Mouse (Mus musculus): Measurements from ENCODE around the gene Brca2.
"Not testable (repeated sequence)": the region's sequence is repeated elsewhere in the genome, so short reads cannot be mapped to it uniquely, and the experiment has no call there.

Brca2 gene

DNA sequence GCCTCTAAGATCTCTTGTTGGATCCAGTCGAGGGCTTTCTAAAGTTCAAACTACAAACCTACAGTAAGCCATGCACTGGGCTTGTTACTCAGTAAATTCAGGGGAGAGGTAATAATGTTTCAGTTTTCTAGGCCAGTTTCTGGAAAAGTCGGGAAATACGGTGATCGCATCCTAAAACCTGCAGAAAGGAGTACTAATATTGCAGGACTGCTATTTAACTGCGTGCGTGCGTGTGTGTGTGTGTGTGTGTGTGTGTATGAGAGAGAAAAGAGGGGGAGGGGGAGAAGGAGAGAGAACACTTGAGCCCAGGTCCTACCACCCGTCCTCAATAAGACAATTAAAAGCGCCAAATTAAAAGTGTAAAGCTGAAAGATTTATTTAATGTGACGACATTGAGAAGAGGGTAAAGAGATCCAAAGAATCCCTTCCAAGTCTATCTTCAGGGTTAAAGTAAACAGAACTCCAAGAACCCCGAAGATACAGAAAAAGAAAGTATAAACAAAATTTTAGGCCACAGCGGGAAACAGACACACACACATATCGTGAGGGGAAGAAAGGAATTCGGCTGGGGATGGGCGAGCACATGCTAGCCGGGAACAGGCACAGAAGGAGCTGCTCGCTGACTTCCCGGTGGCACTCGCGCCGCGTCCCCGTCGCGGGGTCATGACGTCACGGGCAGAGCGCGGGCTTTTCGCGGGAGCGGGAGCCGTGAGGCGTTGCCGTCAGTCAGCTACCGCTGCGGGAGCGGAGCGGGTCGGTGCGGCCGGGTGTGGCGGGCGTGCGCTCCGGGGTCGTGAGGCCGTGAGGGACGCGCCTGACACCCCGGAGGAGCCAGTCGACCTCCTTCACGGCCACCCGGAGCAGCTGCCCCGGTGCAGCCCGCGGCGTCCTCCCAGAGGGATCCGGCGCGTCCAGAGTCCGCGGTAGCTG is at the start of gene Brca2:
TSS of gene Brca2 (plus strand) at position 694 of the 930 bp plus-strand sequence.
- peaks cover 12% of the 10 kb centered on the region for H3K36me3 ChIP-seq (ENCODE audit: insufficient read depth, low read length)
- TF ChIP-seq POU5F1 (IDR thresholded peaks at IDR 0.05; ENCODE audit: borderline replicate concordance, low read length) = no peak
- TF ChIP-seq NANOG (IDR thresholded peaks at IDR 0.05; ENCODE audit: borderline replicate concordance, low read length) = no peak
- TF ChIP-seq CTCF (conservative IDR thresholded peaks at IDR 0.05; ENCODE audit: low read length) = no peak
- H3K4me1 ChIP-seq (replicated peaks; ENCODE audit: low read depth, low read length) = peaks cover 41% of the 10 kb centered on the region
- H3K4me3 ChIP-seq (replicated peaks; ENCODE audit: low read length) = peak within 1 kb of the TSS; percentile 91
- H3K27me3 ChIP-seq (ENCODE audit: insufficient read depth, low read length) = peaks cover 8% of the 10 kb centered on the region
- H3K9me3 ChIP-seq (ENCODE audit: low read length) = no peaks in the 10 kb centered on the region

DNA sequence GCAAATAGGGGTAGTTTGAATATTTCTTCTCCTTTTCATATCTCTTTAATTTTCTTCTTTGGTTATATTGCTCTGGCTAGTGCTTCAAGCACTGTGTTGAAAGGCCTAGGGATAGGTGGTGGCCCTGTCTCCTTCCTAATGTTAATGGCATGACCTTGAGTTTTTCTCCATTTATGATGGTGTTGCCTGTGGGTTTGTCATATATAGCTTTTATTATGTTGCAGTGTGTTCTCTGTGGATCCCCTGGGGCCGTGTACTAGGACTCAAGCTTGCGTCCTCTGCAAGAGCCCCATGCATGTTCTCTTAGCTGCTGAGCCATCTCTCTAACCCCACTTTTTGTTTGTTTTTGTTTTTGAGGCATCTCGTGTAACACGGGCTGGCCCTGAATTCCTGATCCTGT is 45.1 kb upstream of the Brca2 start:
- Histone ChIP-seq H3K4me3 (replicated peaks; ENCODE audit: low read length) (no peak overlapping the region), H3K9me3 (ENCODE audit: low read length) (no peaks in the 10 kb centered on the region), H3K36me3 (ENCODE audit: insufficient read depth, low read length) (peaks cover 25% of the 10 kb centered on the region), H3K27me3 (ENCODE audit: insufficient read depth, low read length) (no peaks in the 10 kb centered on the region), H3K4me1 (replicated peaks; ENCODE audit: low read depth, low read length) (no peaks in the 10 kb centered on the region)
- TF ChIP-seq POU5F1 (IDR thresholded peaks at IDR 0.05; ENCODE audit: borderline replicate concordance, low read length) = no peak
- no peak for TF ChIP-seq NANOG (IDR thresholded peaks at IDR 0.05; ENCODE audit: borderline replicate concordance, low read length)
- TF ChIP-seq CTCF (conservative IDR thresholded peaks at IDR 0.05; ENCODE audit: low read length) = no peak

DNA sequence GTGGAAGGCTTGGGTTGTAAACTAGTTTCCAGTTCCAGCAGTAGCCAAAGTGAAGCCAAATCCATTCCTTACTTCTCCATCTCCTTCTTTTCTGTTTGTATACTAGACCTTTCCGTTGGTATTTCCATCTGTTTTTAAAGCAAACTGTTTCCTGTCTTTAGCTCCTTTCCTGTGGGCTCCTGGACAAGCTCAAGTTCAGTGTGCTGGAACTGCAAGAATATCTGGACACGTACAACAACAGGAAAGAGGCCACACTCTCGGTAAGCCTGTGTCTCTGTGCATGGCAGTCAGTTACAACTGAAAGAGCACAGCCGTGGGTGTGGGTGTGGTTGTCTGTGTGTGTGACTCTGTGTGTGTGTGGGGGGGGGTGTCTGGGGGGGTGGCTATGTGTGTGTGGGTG is 43.8 kb upstream of the Brca2 start:
- no peak overlapping the region for H3K4me3 ChIP-seq (replicated peaks; ENCODE audit: low read length)
- no peaks in the 10 kb centered on the region for H3K4me1 ChIP-seq (replicated peaks; ENCODE audit: low read depth, low read length)
- no peaks in the 10 kb centered on the region for H3K9me3 ChIP-seq (ENCODE audit: low read length)
- H3K27me3 ChIP-seq (ENCODE audit: insufficient read depth, low read length) = no peaks in the 10 kb centered on the region
- TF ChIP-seq POU5F1 (IDR thresholded peaks at IDR 0.05; ENCODE audit: borderline replicate concordance, low read length) (no peak), NANOG (IDR thresholded peaks at IDR 0.05; ENCODE audit: borderline replicate concordance, low read length) (no peak), CTCF (conservative IDR thresholded peaks at IDR 0.05; ENCODE audit: low read length) (no peak)
- peaks cover 24% of the 10 kb centered on the region for H3K36me3 ChIP-seq (ENCODE audit: insufficient read depth, low read length)

DNA sequence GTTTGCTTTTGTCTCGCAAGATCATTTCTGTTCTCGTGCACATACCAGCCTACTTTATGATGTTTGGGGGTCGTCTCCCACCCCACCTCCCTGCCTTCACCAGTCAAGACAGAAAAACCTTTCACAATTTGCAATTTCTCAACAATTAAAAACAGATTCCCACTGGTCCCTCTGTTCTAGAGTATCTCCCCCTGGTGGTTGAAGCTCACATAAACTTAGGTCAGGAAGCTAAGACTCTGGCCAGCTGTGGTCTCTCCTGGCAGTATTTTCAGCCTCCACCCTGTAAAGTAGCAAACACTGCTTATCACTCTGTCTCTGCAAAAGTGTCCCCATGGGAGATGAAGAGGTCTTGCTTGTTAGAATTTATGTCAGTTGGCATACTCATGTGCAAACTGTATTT is 37.2 kb upstream of the Brca2 start:
- peak; percentile 70 for TF ChIP-seq CTCF (conservative IDR thresholded peaks at IDR 0.05; ENCODE audit: low read length)
- TF ChIP-seq POU5F1 (IDR thresholded peaks at IDR 0.05; ENCODE audit: borderline replicate concordance, low read length) = no peak
- H3K27me3 ChIP-seq (ENCODE audit: insufficient read depth, low read length) = no peaks in the 10 kb centered on the region

DNA sequence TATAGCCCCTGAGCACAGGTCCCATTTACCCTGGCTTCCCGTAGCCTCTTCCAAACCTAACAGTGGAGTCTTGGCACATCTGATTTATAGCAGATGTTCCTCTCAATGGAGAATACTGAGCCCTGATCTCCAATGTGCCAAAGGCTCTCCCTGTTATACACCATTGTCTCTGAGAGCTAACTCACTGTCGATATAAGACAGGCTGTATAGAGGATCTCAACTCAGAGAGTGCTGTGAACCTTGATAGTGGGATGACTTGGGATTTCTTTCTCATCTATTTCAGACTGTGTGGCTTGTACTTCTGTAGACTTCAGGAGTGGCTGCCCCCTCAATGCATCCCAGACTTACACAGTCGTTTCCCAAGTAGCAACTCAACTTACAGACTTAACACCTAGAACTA is 32.1 kb upstream of the Brca2 start:
- peaks cover 4% of the 10 kb centered on the region; the same call in 1 of the 2 replicates for H3K4me1 ChIP-seq (replicated peaks; ENCODE audit: low read depth, low read length)
- TF ChIP-seq CTCF (conservative IDR thresholded peaks at IDR 0.05; ENCODE audit: low read length) (no peak), NANOG (IDR thresholded peaks at IDR 0.05; ENCODE audit: borderline replicate concordance, low read length) (no peak), POU5F1 (IDR thresholded peaks at IDR 0.05; ENCODE audit: borderline replicate concordance, low read length) (no peak)
- H3K27me3 ChIP-seq (ENCODE audit: insufficient read depth, low read length) = no peaks in the 10 kb centered on the region
- no peaks in the 10 kb centered on the region for H3K36me3 ChIP-seq (ENCODE audit: insufficient read depth, low read length)
- no peak overlapping the region for H3K4me3 ChIP-seq (replicated peaks; ENCODE audit: low read length)
- no peaks in the 10 kb centered on the region for H3K9me3 ChIP-seq (ENCODE audit: low read length)

More for the DNA sequence above, 37.2 kb upstream of the Brca2 start:
- H3K4me3 ChIP-seq (replicated peaks; ENCODE audit: low read length) = no peak overlapping the region
- H3K4me1 ChIP-seq (replicated peaks; ENCODE audit: low read depth, low read length) = no peaks in the 10 kb centered on the region
- H3K36me3 ChIP-seq (ENCODE audit: insufficient read depth, low read length) = peaks cover 14% of the 10 kb centered on the region
- H3K9me3 ChIP-seq (ENCODE audit: low read length) = no peaks in the 10 kb centered on the region

DNA sequence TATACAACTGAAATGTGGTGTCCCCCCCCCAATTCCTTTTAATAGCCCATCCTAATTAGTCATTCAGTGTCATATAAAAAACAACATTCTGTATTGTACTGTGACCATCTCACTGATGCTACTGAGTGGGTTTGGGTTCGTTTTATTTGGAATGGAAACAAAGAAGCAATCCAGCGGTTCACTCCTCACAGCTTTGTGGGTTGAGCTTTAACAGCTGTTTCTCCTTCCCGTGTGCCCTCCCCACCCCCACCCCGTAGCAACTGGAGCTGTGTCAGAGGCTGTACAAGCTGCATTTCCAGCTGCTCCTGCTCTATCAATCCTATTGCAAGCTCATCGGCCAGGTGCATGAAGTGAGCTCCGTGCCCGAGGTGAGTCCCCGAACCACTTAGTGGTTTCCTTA is 31.6 kb upstream of the Brca2 start:
- no peak for TF ChIP-seq POU5F1 (IDR thresholded peaks at IDR 0.05; ENCODE audit: borderline replicate concordance, low read length)
- no peak for TF ChIP-seq CTCF (conservative IDR thresholded peaks at IDR 0.05; ENCODE audit: low read length)
- no peak for TF ChIP-seq NANOG (IDR thresholded peaks at IDR 0.05; ENCODE audit: borderline replicate concordance, low read length)
- Histone ChIP-seq H3K9me3 (ENCODE audit: low read length) (no peaks in the 10 kb centered on the region), H3K36me3 (ENCODE audit: insufficient read depth, low read length) (no peaks in the 10 kb centered on the region), H3K4me3 (replicated peaks; ENCODE audit: low read length) (peak overlapping the region; percentile 53), H3K27me3 (ENCODE audit: insufficient read depth, low read length) (no peaks in the 10 kb centered on the region), H3K4me1 (replicated peaks; ENCODE audit: low read depth, low read length) (peaks cover 8% of the 10 kb centered on the region)

DNA sequence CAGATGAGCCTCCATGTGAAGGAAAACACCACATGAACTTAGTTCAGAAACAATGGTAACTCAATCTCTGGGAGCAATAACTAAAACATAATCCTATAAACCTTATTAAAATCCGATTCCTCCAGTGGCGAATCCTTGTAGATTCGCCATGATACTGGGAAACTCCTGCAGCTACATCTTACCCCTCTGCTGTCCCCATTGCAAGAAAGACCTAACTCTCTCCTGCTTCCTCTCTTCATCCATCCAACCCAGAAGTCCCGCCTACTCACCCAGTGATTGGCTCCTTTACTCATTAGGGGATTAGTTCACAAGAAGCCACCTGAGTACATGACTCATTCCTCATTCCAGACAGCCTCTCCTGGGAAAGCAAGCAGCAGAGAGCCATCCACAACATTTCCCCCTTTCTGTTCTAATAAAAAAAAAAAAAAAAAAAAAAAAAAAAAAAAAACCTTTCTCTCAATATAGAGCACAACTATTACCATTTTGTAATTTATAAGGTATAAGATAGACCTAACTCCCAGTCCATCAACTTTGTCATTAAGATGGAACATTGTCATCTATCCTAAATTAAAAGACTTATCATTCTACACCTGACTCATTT is 30.8 kb upstream of the Brca2 start:
- H3K27me3 ChIP-seq (ENCODE audit: insufficient read depth, low read length); H3K4me1 ChIP-seq (replicated peaks; ENCODE audit: low read depth, low read length); H3K9me3 ChIP-seq (ENCODE audit: low read length); H3K36me3 ChIP-seq (ENCODE audit: insufficient read depth, low read length): not testable (repeated sequence)
- peak overlapping the region; percentile 53 for H3K4me3 ChIP-seq (replicated peaks; ENCODE audit: low read length)

DNA sequence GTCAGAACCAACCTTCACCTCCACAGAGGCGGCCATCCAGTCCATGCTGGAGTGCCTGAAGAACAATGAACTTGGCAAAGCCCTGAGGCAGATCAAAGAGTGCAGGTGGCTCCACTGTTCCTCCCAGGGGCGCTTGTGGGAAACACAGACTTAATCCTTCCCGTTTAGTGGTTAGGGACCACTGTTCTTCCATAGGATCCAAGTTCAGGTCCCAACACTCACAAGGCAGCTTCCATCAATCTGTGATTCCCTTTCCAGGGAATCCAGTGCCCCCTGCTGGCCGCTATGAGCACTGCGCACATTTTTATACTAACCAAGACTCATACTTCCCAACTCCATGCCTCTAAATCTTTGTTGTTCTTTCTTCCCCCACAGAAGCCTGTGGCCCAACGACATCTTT is 26.6 kb upstream of the Brca2 start:
- H3K27me3 ChIP-seq (ENCODE audit: insufficient read depth, low read length) = no peaks in the 10 kb centered on the region
- 0 out of 2 replicates have a peak overlapping the region, but pooled peaks have one; percentile 29 for H3K4me3 ChIP-seq (replicated peaks; ENCODE audit: low read length)
- H3K9me3 ChIP-seq (ENCODE audit: low read length) = no peaks in the 10 kb centered on the region
- no peak for TF ChIP-seq POU5F1 (IDR thresholded peaks at IDR 0.05; ENCODE audit: borderline replicate concordance, low read length)
- peak; percentile 95 for TF ChIP-seq CTCF (conservative IDR thresholded peaks at IDR 0.05; ENCODE audit: low read length)
- H3K4me1 ChIP-seq (replicated peaks; ENCODE audit: low read depth, low read length) = peaks cover 8% of the 10 kb centered on the region
- H3K36me3 ChIP-seq (ENCODE audit: insufficient read depth, low read length) = peaks cover 7% of the 10 kb centered on the region
